ENCODE assay signal across 11 mouse cellular contexts in the genomic region with DNA sequence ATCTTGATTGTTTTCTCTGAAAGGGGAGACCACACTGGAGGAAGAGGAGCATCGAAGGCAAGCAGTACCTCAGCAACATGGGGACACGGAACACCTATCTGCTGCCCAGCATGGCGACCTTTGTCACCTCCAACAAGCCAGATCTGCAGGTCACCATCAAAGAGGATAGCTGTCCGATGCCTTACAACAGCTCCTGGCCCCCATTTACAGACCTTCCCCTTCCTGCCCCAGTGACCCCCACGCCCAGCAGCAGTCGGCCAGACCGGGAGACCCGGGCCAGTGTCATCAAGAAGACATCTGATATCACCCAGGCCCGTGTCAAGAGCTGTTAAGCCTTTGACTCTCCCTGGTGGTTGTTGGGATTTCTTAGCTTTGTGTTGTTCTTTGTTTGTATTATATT.
A peak's percentile ranks its signal among the peaks of the same experiment; 100 is the strongest.
DNase-seq lines count a peak whose midpoint lies in the region; ATAC-seq and TF ChIP-seq lines count a peak whose summit lies in the region.
"Had no signal": no experiment of that assay in that cellular context is flagged by ENCODE, and none has a peak within 500 bp of the region (broad histone marks: within the 10 kb centered on the region; RNA-seq: fewer than 3 reads in every experiment).

No protein-coding gene starts in this region.

- H3K4me1 ChIP-seq in kidney, embryonic 14.5 days (ENCODE audit: control insufficient read depth, insufficient read depth, low read length), result peaks cover 12% of the 10 kb centered on the region; the same call in 1 of the 2 replicates
- H3K4me1 ChIP-seq in CH12.LX (ENCODE audit: control insufficient read depth in 1 of 2, insufficient read depth in 2 of 2), result peaks cover 35 to 90% of the 10 kb centered on the region in 2 experiments
- peaks cover 16% of the 10 kb centered on the region for H3K4me1 ChIP-seq in bone marrow, adult 2 months (ENCODE audit: control insufficient read depth, insufficient read depth, low read length)
- H3K4me1 ChIP-seq in liver, embryonic 12.5 days, result peaks cover 58% of the 10 kb centered on the region
- H3K4me1 ChIP-seq in forebrain, embryonic 16.5 days (replicated peaks; ENCODE audit: control insufficient read depth, insufficient read depth, low read length), result no peaks in the 10 kb centered on the region
- H3K4me1 ChIP-seq: neural tube, embryonic 12.5 days had no signal

- H3K27ac ChIP-seq in kidney, embryonic 14.5 days (ENCODE audit: low read depth, low read length), result peak overlapping the region; percentile 47; the same call in 1 of the 2 replicates
- peak overlapping the region; percentile 85 for H3K27ac ChIP-seq in CH12.LX (ENCODE audit: insufficient read depth, low read depth)
- peak overlapping the region; percentile 89 for H3K27ac ChIP-seq in bone marrow, adult 2 months (ENCODE audit: control insufficient read depth, insufficient read depth, low read depth, low read length, poor library complexity)
- H3K27ac ChIP-seq in liver, embryonic 12.5 days, result peak overlapping the region; percentile 65
- no peak overlapping the region for H3K27ac ChIP-seq in forebrain, embryonic 16.5 days (ENCODE audit: low read length)
- H3K27ac ChIP-seq: neural tube, embryonic 12.5 days had no signal

- H3K4me2 ChIP-seq in kidney, embryonic 14.5 days (replicated peaks; ENCODE audit: low read depth, low read length), result no peak overlapping the region
- no peak overlapping the region for H3K4me2 ChIP-seq in CH12.LX (ENCODE audit: insufficient read depth, low read depth, poor library complexity, severe bottlenecking)
- H3K4me2 ChIP-seq in liver, embryonic 12.5 days, result no peak overlapping the region
- H3K4me2 ChIP-seq in forebrain, embryonic 16.5 days (ENCODE audit: low read length), result no peak overlapping the region
- H3K4me2 ChIP-seq: neural tube, embryonic 12.5 days had no signal

- ATAC-seq in kidney, embryonic 14.5 days (ENCODE audit: low FRiP score, low TSS enrichment), result no peak
- no peak for ATAC-seq in liver, embryonic 12.5 days
- ATAC-seq in forebrain, embryonic 16.5 days, result no peak

- TF ChIP-seq CTCF in CH12.LX (conservative IDR thresholded peaks at IDR 0.05 in 1 of 2, IDR thresholded peaks at IDR 0.05 in 1 of 2; ENCODE audit: low read depth in 2 of 2, low read length in 2 of 2), result no peak
- TF ChIP-seq CTCF in bone marrow, adult 2 months (IDR thresholded peaks at IDR 0.05; ENCODE audit: control insufficient read depth, insufficient read depth, low read length), result no peak

- H3K27me3 ChIP-seq in kidney, embryonic 14.5 days (ENCODE audit: control insufficient read depth, insufficient read depth, low read length), result no peaks in the 10 kb centered on the region
- H3K27me3 ChIP-seq in CH12.LX (replicated peaks), result no peaks in the 10 kb centered on the region
- H3K27me3 ChIP-seq in liver, embryonic 12.5 days (replicated peaks), result no peaks in the 10 kb centered on the region
- H3K27me3 ChIP-seq in forebrain, embryonic 16.5 days (replicated peaks; ENCODE audit: control insufficient read depth, insufficient read depth, low read length), result no peaks in the 10 kb centered on the region
- H3K27me3 ChIP-seq: neural tube, embryonic 12.5 days had no signal

- 41% methylated on average over 9 of the region's 9 CpGs for WGBS in kidney, embryonic 14.5 days
- WGBS in bone marrow, adult 2 months, result 83% methylated on average over 9 of the region's 9 CpGs
- 79% methylated on average over 9 of the region's 9 CpGs for WGBS in liver, embryonic 12.5 days (ENCODE audit: insufficient replicate concordance)
- 93% methylated on average over 9 of the region's 9 CpGs for WGBS in forebrain, embryonic 16.5 days

- TF ChIP-seq EP300 in CH12.LX (IDR thresholded peaks at IDR 0.05; ENCODE audit: low read length), result no peak

- TF ChIP-seq POLR2A in CH12.LX (IDR thresholded peaks at IDR 0.05; ENCODE audit: low read depth, low read length), result no peak
- TF ChIP-seq POLR2A in bone marrow, adult 2 months (IDR thresholded peaks at IDR 0.05; ENCODE audit: borderline replicate concordance, control insufficient read depth, low read depth, low read length), result no peak

- H3K36me3 ChIP-seq in kidney, embryonic 14.5 days (ENCODE audit: control insufficient read depth, insufficient read depth, low read length), result peaks cover 5% of the 10 kb centered on the region; the same call in 1 of the 2 replicates
- peaks cover 17 to 43% of the 10 kb centered on the region in 2 experiments for H3K36me3 ChIP-seq in CH12.LX (replicated peaks in 1 of 2; ENCODE audit: control insufficient read depth in 1 of 2, insufficient read depth in 1 of 2, low read length in 1 of 2)
- H3K36me3 ChIP-seq in liver, embryonic 12.5 days, result peaks cover 23% of the 10 kb centered on the region
- H3K36me3 ChIP-seq in forebrain, embryonic 16.5 days (ENCODE audit: control insufficient read depth, insufficient read depth), result no peaks in the 10 kb centered on the region

- TF ChIP-seq RAD21 in CH12.LX (IDR thresholded peaks at IDR 0.05; ENCODE audit: low read depth, low read length), result no peak

- dilution Hi-C loops in CH12.LX (cut with MboI; ENCODE audit: extremely low pct_ligation_motif_present, extremely low pct_unique_long_range_greater_than_20kb, low sequenced_read_pairs), result no loop called here

- no peaks in the 10 kb centered on the region for H3K79me2 ChIP-seq in CH12.LX (replicated peaks; ENCODE audit: control insufficient read depth, extremely low read depth, insufficient read depth, poor library complexity, severe bottlenecking)

- DNase-seq in kidney, adult 8-10 months, result no peak
- no peak for DNase-seq in CH12.LX (ENCODE audit: extremely low read depth)
- DNase-seq in frontal cortex, postnatal 25 days (ENCODE audit: low spot score in 2 of 2), result no peak
- DNase-seq: gastrocnemius, postnatal 36 days; right cerebral cortex, postnatal 14 days had no signal

- no peak overlapping the region for H3K4me3 ChIP-seq in kidney, embryonic 14.5 days (ENCODE audit: low read length)
- no peak overlapping the region for H3K4me3 ChIP-seq in CH12.LX (replicated peaks in 1 of 3; ENCODE audit: low read depth in 2 of 3, low read length in 2 of 3, poor library complexity in 1 of 3)
- H3K4me3 ChIP-seq in bone marrow, adult 2 months (replicated peaks; ENCODE audit: control insufficient read depth, low read depth, low read length), result no peak overlapping the region
- H3K4me3 ChIP-seq in liver, embryonic 12.5 days, result no peak overlapping the region
- H3K4me3 ChIP-seq in forebrain, embryonic 16.5 days (replicated peaks; ENCODE audit: low read length), result no peak overlapping the region
- H3K4me3 ChIP-seq: neural tube, embryonic 12.5 days had no signal

- no peak overlapping the region for H3K9ac ChIP-seq in kidney, embryonic 14.5 days (ENCODE audit: low read depth, low read length)
- no peak overlapping the region for H3K9ac ChIP-seq in CH12.LX (ENCODE audit: insufficient read depth, low read depth)
- no peak overlapping the region for H3K9ac ChIP-seq in liver, embryonic 12.5 days
- H3K9ac ChIP-seq in forebrain, embryonic 16.5 days (replicated peaks; ENCODE audit: low read depth, low read length), result no peak overlapping the region
- H3K9ac ChIP-seq: neural tube, embryonic 12.5 days had no signal

- H3K9me3 ChIP-seq in kidney, embryonic 14.5 days (ENCODE audit: control insufficient read depth, low read length), result no peaks in the 10 kb centered on the region
- peaks cover 2% of the 10 kb centered on the region for H3K9me3 ChIP-seq in CH12.LX (replicated peaks; ENCODE audit: low read length)
- no peaks in the 10 kb centered on the region for H3K9me3 ChIP-seq in liver, embryonic 12.5 days (replicated peaks)
- no peaks in the 10 kb centered on the region for H3K9me3 ChIP-seq in forebrain, embryonic 16.5 days (ENCODE audit: control insufficient read depth, low read length)
- H3K9me3 ChIP-seq: G1E; neural tube, embryonic 12.5 days had no signal

- in situ Hi-C loops in CH12.LX (cut with MboI; ENCODE audit: low pct_ligation_motif_present, low pct_unique_long_range_greater_than_20kb, low sequenced_read_pairs), result loop anchor here (10.0 kb wide), 1 partner anchor 89 kb away; no protein-coding TSS in a partner anchor

TF ChIP-seq in CH12.LX, 34 proteins besides CTCF, POLR2A, EP300 and RAD21:
- TF ChIP-seq POLR2AphosphoS2 (IDR thresholded peaks at IDR 0.05; ENCODE audit: low read depth, low read length) (no peak), ZC3H11A (IDR thresholded peaks at IDR 0.05; ENCODE audit: low read depth, low read length) (no peak), ETS1 (conservative IDR thresholded peaks at IDR 0.05; ENCODE audit: low read depth, low read length) (no peak), JUND (conservative IDR thresholded peaks at IDR 0.05; ENCODE audit: low read depth, low read length) (no peak), RCOR1 (conservative IDR thresholded peaks at IDR 0.05; ENCODE audit: low read depth, low read length) (no peak), USF2 (conservative IDR thresholded peaks at IDR 0.05; ENCODE audit: low read depth, low read length) (no peak), MEF2A (IDR thresholded peaks at IDR 0.05; ENCODE audit: borderline replicate concordance, low read depth, low read length) (no peak), KAT2A (IDR thresholded peaks at IDR 0.05; ENCODE audit: insufficient replicate concordance, low read length) (no peak), MAFK (IDR thresholded peaks at IDR 0.05; ENCODE audit: insufficient replicate concordance, low read length) (no peak), NRF1 (IDR thresholded peaks at IDR 0.05; ENCODE audit: low read depth, low read length) (no peak), GABPA (IDR thresholded peaks at IDR 0.05; ENCODE audit: insufficient replicate concordance, low read depth, low read length) (no peak), JUN (IDR thresholded peaks at IDR 0.05; ENCODE audit: insufficient read depth, low read depth, low read length) (no peak)
